Mouse (Mus musculus): ENCODE data around the gene Mrpl1.

Mrpl1 gene

DNA sequence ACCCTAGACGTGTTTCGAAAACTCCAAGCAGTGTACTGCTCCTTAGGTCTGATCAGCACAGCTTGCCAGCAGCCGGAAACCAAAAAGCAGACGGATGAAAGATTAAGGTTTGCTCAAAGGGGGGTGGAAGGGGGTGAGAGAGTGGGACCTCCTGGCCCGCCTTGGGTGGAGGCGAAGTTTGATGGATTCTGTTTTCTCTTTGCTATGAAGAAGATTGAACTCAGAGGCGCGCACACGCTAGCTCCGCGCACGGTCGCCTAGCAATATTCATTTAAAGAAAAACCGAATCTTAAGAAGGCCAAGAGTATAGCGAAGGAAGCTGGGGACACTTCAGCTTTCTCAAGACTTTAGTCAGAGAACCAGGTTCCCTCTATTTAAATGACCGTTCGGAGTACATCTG is at the start of gene Mrpl1:
Gene Mrpl1 (plus strand): TSS at position 35 of the 400 bp plus-strand sequence.
- DNase-seq: peak; percentile 44

GRCm38 (mm10) chr5:96160467-96161262 is 48.6 kb upstream of the Mrpl1 start:
- DNase-seq: peak; percentile 33

DNA sequence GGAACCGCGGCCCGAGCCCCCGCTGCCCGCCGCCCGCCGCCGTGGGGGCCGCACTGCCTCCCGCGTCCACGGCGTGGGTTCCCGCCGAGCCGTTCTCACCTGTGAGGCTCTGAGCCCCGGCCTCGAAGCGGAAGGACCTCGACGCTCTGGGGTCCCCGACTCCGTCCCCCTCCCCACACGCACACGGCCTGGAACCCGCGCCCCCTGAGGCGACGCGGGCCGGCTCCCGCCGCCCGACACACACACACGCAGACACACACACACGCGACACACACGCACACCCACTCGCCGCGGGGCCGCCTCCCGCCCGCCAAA is 48.1 kb upstream of the Mrpl1 start:
- DNase-seq: no peak

DNA sequence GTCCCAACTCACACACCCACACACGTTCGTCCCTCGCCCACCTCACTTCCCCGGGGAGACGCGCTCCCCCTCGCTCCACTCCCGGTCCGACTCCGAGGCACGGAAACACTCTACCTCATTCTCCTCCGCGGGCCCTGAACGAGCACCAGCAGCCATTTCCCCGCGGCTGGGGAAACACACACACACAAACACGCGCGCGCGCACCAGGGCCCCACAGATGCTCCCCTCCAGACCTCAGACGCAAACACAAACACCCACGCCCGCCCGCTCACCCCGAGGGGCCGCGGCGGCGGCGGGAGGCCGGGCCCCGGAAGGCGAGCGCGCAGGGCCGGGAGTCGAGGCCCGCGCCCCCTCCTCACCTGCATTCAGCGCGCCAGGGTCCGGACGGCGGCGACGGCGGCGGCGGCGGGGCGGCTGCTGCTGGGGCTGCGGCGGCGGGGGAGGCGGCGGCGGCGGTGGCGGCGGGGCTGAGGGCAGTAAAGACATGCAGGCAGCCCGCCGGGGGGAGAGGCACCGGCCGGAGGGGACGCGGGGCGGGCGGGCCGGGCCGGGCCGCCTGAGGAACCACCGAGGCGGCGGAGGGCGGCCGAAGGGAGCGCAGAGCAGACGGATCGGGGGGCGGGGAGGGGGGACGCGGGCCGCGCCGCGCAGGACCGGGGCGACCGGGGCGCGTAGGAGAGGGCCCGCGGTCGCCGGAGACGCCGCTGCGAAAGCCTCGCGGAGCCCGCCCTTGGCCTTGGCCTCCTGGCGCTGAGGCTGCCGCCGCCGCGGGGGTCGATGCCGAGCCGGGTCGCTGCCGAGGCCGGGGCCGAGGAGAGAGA is 47.5 kb upstream of the Mrpl1 start:
- peak; percentile 47 for DNase-seq

- peak; percentile 78 for DNase-seq
These were observed 46.6 kb upstream of the Mrpl1 start for GRCm38 (mm10) chr5:96162399-96163331.

DNA sequence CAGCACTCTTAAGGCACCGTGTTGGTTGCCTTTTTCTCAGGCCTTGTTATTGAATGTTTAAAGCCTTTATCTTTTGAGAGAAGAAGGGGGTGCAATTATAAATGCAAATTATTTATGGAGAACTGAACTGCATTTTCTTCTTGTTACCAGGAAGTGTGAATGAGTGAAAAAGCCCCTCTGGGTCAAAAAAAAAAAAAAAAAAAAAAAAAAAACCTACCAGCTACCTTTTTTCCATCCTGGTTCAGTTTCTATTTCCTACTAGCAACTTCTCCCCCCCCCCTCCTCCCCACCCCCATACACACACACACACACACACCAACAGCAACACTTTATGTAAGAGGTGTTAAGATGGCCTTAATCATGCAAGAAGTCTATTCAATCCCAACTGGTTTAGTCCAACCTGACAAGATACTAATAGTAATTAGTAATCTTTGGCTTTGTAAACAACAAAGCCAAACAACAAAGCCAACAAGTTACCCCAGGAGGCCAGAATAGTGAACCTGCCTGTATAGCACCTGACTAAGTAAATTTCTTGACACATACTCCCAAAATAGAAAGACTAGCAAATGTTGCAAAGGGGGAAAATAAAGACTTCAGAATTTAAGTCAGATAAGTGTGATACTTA is 45.8 kb upstream of the Mrpl1 start:
- no peak for DNase-seq

DNA sequence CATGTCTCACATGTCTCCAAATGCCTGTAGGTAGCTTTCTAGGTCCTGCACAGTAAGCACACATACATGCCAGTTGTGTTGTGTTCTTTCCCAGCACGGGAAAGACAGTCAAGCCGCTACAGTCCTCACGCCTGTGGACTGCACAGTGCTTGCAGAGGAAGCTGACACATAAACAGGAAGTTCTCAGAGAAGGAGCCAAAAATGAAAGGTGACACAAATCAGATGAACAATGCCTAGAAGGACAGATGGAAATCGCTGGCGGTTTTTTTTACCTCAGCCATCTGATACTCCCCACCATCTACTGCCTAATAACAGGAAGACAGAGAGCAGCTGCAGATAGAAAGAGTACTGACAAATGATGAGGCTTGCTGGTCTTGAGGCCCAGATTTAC is 45.3 kb upstream of the Mrpl1 start, which contains the start of gene Cnot6l:
Gene Cnot6l (minus strand): TSS at position 151 of the 391 bp plus-strand sequence.
- peak; percentile 59 for DNase-seq

DNA sequence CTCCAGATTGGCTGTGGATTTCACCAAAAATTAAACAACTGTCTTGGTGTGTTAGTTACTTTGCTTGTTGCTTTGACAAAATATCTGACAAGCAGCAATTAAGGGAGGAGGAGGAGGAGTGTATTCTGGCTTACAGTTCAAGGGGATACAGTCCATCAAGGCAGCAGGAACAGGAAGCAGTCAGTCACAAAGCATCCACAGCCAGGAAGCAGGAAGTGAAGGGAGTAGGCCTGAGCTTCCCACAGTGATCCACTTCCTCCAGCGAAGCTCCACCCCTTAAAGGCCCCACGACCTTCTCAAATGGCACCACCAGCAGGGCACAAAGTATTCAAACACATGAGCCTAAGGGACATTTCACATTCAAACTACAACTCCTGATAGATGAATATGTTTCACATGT is 42.5 kb upstream of the Mrpl1 start:
- no peak for DNase-seq

GRCm38 (mm10) chr5:96170443-96170842 is 38.9 kb upstream of the Mrpl1 start:
- no peak for DNase-seq

GRCm38 (mm10) chr5:96171765-96172164 is 37.5 kb upstream of the Mrpl1 start:
- no peak for DNase-seq

GRCm38 (mm10) chr5:96176121-96176520 is 33.2 kb upstream of the Mrpl1 start:
- DNase-seq: no peak

DNA sequence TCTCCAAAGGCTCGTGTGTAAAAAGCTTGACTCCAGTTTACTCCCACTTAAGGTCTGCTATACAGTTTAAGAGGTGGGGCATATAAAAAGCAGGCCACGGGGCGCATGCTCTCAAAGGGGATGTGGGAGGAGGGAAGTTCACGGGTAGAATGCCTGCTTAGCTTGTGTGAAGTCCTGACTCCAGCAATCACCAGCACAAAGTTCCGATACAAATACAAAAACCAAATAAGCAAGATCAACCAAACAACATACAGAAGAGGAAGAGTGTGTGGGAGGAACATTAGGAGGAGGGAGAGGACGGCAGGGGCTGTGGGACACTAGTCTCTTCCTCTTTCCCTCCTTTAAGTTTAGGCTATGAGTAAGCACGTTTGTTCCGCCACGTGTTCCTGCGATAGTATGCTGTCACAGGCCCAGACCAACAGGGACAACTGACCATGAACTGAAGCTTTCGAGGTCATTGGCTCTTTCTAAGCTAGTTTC is 32.4 kb upstream of the Mrpl1 start:
- DNase-seq: no peak

GRCm38 (mm10) chr5:96183211-96183610 is 26.1 kb upstream of the Mrpl1 start:
- DNase-seq: no peak

DNA sequence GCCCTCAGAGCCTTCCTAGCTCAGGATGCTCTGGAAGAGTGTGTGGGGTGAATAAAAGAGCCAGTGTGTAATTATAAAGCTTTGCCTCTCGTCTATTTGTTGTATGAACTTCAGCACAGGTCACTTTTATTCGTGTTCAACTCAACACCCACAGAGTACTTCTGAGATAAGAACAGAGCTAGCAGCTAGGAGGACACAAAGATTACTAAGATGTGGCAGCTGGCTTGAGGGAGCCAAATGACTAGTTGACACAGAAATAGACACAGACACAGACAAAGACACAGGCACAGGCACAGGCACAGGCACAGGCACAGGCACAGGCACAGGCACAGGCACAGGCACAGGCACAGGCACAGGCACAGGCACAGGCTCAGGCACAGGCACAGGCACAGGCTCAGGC is 25.3 kb upstream of the Mrpl1 start:
- DNase-seq: no peak

GRCm38 (mm10) chr5:96189761-96190160 is 19.5 kb upstream of the Mrpl1 start:
- DNase-seq: no peak

GRCm38 (mm10) chr5:96191251-96191650 is 18.0 kb upstream of the Mrpl1 start:
- no peak for DNase-seq

- no peak for DNase-seq
These were observed 12.7 kb upstream of the Mrpl1 start for GRCm38 (mm10) chr5:96196547-96197052.

DNA sequence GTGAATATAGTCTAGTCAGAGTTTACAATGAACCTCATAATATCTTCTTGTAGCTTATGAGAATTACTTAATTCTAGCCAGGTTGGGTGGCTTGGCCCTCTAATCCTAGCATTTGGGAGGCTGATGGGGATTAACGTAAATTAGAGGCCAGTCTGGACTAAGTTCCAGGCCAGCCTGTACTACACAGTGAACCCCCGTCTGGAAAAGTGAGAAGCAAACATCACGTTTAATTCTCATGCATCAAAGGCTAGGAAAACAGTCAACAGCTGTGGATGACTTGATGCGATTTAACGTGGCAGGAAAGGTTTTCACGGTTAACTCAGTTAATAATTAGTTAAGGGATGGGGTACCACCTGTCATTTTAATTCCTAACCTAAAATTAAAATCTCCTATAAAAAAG is 11.0 kb upstream of the Mrpl1 start:
- DNase-seq: no peak

DNA sequence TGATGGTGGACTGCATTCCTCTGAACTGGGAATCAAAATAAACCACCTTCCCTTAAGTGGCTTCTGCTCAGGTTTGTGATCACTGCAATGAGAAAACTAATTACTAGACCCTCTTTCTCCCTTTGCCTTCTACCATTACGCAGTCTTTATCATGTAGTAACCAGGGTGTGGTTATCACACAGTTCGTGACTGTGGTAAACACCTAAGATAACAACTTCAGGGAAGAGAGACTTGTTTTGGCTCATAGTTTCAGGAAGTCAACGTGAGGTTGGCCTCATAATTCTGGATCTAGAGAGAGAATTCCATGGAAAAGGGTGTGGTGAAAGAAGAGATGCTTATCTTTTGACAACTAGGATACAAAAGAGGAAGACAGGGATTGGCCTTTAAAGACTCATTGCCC is 9.0 kb upstream of the Mrpl1 start:
- no peak for DNase-seq

- no peak for DNase-seq
These were observed 7.7 kb upstream of the Mrpl1 start for GRCm38 (mm10) chr5:96201462-96202154.

GRCm38 (mm10) chr5:96206897-96207296 is 2.4 kb upstream of the Mrpl1 start:
- peak; percentile 59 for DNase-seq

DNA sequence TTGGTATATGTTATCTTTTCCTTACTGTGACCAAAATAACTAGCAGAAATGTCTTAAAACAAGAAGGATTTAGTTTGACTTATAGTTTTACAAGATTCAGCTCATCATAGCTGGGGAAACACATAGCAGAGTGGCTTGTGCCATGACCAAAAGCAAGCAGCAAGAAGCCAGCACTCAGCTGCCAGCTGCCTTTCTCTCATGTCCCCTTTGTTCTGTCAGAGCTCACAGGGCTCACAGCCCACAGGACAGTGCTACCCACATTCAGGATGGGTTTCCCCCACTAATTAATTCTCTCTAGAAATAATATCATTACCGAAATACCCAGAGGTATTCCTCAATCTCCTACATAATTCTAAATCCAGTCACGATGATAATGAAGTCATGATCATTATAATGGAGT is 1.8 kb upstream of the Mrpl1 start:
- no peak for DNase-seq
